Mouse (Mus musculus) forebrain, embryonic 16.5 days (tissue): Measurements from ENCODE around the gene Nudt3. TPM values are rescaled to one million over a fixed set of nuclear protein-coding genes. Genes with fewer than 3 reads are reported as not detected.

ENCODE experiments used
- polyA plus RNA-seq: library from polyadenylated mRNA; unstranded; fragments of >200 nt; fragmentation: Nextera tagmentation; extraction: Ambion mirVana; gene quantifications from 2 replicates; pipeline ENCODE4 v1.2.1, GENCODE M21; 2015

Nudt3 gene
- polyA plus RNA-seq, 1 experiment from 2014 or later, result 272 TPM

Other genes starting within 250 kb of the Nudt3 start
- 3.0 and 4.0 TPM in 2 replicates for gene Grm4, start 102.1 kb downstream of the Nudt3 start, polyA plus RNA-seq
- gene Hmga1, start 67.0 kb downstream of the Nudt3 start, polyA plus RNA-seq, result 107 and 113 TPM in 2 replicates
- gene AI413582, start 57.7 kb downstream of the Nudt3 start, polyA plus RNA-seq, result 31.9 and 49.8 TPM in 2 replicates
- gene RPS10-NUDT3, start 11.7 kb upstream of the Nudt3 start, polyA plus RNA-seq, result not detected in 2 replicates
- 467 and 512 TPM in 2 replicates for gene Rps10, start 13.2 kb upstream of the Nudt3 start, polyA plus RNA-seq
- gene Pacsin1, start 32.0 kb upstream of the Nudt3 start, polyA plus RNA-seq, result 32.9 and 44.2 TPM in 2 replicates
- 0.27 and 0.70 TPM in 2 replicates for gene Spdef, start 105.5 kb upstream of the Nudt3 start, polyA plus RNA-seq
- gene D17Wsu92e, start 197.2 kb upstream of the Nudt3 start, polyA plus RNA-seq, result 11.9 and 12.4 TPM in 2 replicates
- gene Snrpc, start 214.7 kb upstream of the Nudt3 start, polyA plus RNA-seq, result 255 and 264 TPM in 2 replicates
- gene Uhrf1bp1, start 232.9 kb upstream of the Nudt3 start, polyA plus RNA-seq, result 6.6 and 6.8 TPM in 2 replicates